Mouse (Mus musculus) gastrocnemius, postnatal 25 days (tissue): ENCODE results near the gene Smok2b. TPM values are rescaled to one million over a fixed set of nuclear protein-coding genes. Genes with fewer than 3 reads are reported as not detected.
"Not testable (repeated sequence)": the region's sequence is repeated elsewhere in the genome, so short reads cannot be mapped to it uniquely, and the experiment has no call there.

ENCODE experiments used
- DNase-seq: peaks from one replicate; pipeline ENCODE4 v3.0.0; 2022
- total RNA-seq, 2 experiments: library from RNA; stranded (reverse); gene quantifications; 1 replicate in 1 of 2; 2 replicates in 1 of 2; pipeline ENCODE4 v1.2.3; 2021

The Smok2b gene
- total RNA-seq, 2 experiments from 2014 or later = not detected

GRCm38 (mm10) chr17:13240807-13241727, 11.0 kb downstream of the Smok2b start:
- DNase-seq = not testable (repeated sequence)

- not testable (repeated sequence) for DNase-seq
These were observed 24.7 kb downstream of the Smok2b start for GRCm38 (mm10) chr17:13254786-13255185.

Other genes with a start within 250 kb of the Smok2b start
- gene Wtap, start 236.1 kb upstream of the Smok2b start, total RNA-seq = 10 to 100 TPM; 23.3 to 24.7 TPM
- 100 to 1,000 TPM; 447 to 456 TPM for gene Sod2, start 223.4 kb upstream of the Smok2b start, total RNA-seq
- not detected for gene Gpr31b, start 178.0 kb upstream of the Smok2b start, total RNA-seq
- under 1 TPM; 0.10 to 0.32 TPM for gene Tcp10b, start 169.2 kb upstream of the Smok2b start, total RNA-seq
- not detected for gene Unc93a, start 98.4 kb upstream of the Smok2b start, total RNA-seq
- not detected for gene Smok2a, start 9.1 kb upstream of the Smok2b start, total RNA-seq
- gene Tcp10c, start 124.3 kb downstream of the Smok2b start, total RNA-seq = not detected